Mouse (Mus musculus) lung, adult 2 months (tissue): ENCODE results near the gene Ryr2. TPM values are rescaled to one million over a fixed set of nuclear protein-coding genes. Genes with fewer than 3 reads are reported as not detected.

Experiments used
- DNase-seq: peaks from one replicate; pipeline ENCODE4 v3.0.0; 2022
- H3K4me1 ChIP-seq: fragments of 200-500 bp; 2 replicates; pipeline ENCODE4 v1.6.1; 2011; ENCODE audit warnings: low read length; ENCODE audit not compliant: control insufficient read depth, insufficient read depth
- H3K4me3 ChIP-seq: fragments of 200-500 bp; replicated peaks from 2 replicates; pipeline ENCODE3; 2011; ENCODE audit warnings: low read depth, mild to moderate bottlenecking, control low read depth, low read length; ENCODE audit errors: extremely low read depth
- CTCF ChIP-seq: fragments of 200-500 bp; IDR thresholded peaks from 2 replicates; pipeline ENCODE4 v1.5.1; 2011; ENCODE audit warnings: mild to moderate bottlenecking, low read length, control low read depth; ENCODE audit not compliant: insufficient read depth
- POLR2A ChIP-seq: fragments of 200-500 bp; IDR thresholded peaks from 2 replicates; pipeline ENCODE4 v1.6.1; 2011; ENCODE audit warnings: low read depth, mild to moderate bottlenecking, control low read depth, low read length, borderline replicate concordance; ENCODE audit errors: extremely low read depth
- WGBS: fragments of 180-500 bp; shearing (Covaris S2); methylation state at CpG from one replicate; pipeline ENCODE4 v1.1.7; 2018; 5-methylcytosine and 5-hydroxymethylcytosine counted together
- polyA plus RNA-seq: library from polyadenylated mRNA; depleted of rRNA; stranded (reverse); fragments of >200 nt; gene quantifications from 2 replicates; pipeline ENCODE4 v1.2.3, GENCODE M21; 2012

The Ryr2 gene
- polyA plus RNA-seq, 1 experiment, result 4.1 TPM

DNA sequence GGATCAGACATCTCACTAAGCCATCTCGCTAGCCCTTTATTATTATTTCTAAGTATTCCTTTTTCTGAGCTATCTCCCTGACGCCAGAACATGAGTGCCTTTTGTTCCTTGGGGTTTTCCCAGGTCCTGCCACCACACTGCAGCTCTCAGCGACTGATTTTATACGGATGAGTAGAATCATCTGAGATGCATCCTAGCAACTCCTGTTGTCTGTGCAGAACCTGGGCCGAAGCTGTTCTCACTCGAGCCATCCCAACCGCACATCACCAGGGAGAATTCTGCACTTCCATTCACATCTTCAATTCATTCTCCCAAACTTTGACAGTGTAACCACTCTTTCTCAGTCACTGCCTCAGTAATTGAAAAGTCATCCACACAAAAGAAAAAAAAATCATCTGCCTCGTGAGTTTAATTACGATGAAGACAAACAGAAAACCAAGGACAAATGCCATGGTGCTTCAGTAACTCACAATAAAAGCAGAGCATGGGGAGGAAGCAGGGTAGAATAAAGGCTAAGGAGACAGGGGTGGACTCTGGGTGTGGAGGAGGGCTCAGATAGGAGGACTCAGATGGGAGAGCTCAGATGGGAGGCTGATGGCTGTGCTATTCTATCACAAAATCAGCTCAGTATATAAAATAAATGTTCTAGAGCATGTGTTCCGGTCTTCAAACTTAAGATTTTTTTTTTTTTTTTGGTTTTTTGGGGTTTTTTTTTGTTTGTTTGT, 226.1 kb downstream of the Ryr2 start:
- no peaks in the 10 kb centered on the region for H3K4me1 ChIP-seq
- TF ChIP-seq CTCF (no peak), POLR2A (no peak)
- DNase-seq, result no peak
- no peak overlapping the region for H3K4me3 ChIP-seq
- 87% methylated on average over 10 of the region's 10 CpGs for WGBS

DNA sequence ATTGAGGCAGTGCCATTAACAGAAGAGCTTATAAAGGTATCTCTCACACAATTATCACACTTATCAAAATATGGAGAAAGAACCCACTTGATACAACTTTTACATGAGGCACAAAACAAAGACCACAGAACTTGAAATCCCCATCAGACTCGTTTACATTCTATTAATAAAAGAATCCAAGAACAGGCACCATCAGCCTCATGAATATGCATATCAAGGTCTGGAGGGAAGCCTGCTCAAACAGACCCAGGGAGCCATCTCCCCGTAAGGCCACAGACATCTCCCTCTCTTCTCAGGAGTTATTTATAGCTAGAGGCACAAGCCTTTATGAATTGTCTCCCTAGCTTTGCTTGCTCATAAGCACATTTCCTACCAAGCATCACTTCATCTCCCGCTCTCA, 227.7 kb downstream of the Ryr2 start:
- WGBS, result 71% methylated on average over 3 of the region's 3 CpGs
- DNase-seq, result no peak
- TF ChIP-seq POLR2A (no peak), CTCF (no peak)
- Histone ChIP-seq H3K4me3 (no peak overlapping the region), H3K4me1 (no peaks in the 10 kb centered on the region)

DNA sequence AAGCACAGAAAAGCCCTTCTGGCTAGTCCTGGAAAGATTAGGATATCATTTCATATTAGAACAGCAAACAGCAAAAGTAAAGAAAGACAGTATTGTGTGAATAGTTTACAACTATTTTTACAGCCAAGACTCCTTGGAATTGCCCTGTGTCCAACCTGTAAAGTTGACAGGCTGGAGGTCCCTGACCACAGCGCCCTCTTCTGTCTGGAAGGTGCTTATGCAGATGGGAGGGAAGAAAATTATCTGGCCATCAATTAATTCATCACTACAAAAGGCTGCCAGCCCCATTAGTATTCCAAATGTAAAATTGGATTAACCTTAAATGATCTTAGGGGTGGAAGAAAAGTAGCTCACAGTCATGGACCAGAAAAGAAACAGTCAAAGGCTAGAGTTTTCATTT, 231.9 kb downstream of the Ryr2 start:
- H3K4me3 ChIP-seq, result no peak overlapping the region
- no peaks in the 10 kb centered on the region for H3K4me1 ChIP-seq
- TF ChIP-seq POLR2A (no peak), CTCF (peak; percentile 64)
- WGBS, result 3% methylated on average over 1 of the region's 1 CpGs
- DNase-seq, result peak; percentile 9

DNA sequence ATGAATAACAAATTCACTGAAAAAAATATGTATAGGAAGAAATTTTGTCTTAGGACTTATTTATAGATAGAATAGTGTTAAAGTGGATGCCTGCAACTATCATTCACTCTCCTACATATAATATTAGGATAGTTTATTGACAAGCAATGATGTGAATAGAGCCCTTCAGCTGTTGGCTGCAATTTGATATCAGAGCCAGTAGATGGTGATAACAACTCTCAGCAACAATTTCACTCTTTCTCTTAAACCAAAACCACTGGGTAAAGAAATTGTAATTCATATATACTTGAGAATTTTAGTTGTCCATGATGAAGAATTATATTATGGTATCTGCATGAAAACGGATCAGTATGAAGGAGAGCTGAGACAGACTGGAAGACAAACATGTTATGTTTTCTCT, 236.8 kb downstream of the Ryr2 start:
- Histone ChIP-seq H3K4me3 (no peak overlapping the region), H3K4me1 (no peaks in the 10 kb centered on the region)
- DNase-seq, result no peak
- no peak for TF ChIP-seq CTCF
- TF ChIP-seq POLR2A, result no peak
- WGBS, result 70% methylated on average over 1 of the region's 1 CpGs

DNA sequence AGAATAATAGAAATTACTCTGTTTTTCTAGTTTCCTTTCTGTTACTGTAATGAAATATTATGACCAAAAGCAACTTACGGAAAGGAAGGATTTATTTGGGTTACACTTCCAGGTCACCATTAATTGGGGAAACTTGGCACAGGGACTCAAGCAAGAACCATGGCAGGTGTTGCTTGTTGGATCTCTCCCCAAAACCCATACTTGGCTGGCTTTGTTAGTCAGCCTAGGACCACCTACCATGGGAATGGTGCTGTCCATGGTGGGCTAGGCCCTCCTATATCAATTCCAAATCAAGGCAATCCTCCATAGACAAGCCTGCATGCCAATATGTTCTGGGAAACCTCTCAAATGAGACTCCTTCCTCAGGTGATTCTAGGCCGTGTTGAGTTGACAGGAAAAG, 237.3 kb downstream of the Ryr2 start:
- no peak for DNase-seq
- Histone ChIP-seq H3K4me1 (no peaks in the 10 kb centered on the region), H3K4me3 (no peak overlapping the region)
- TF ChIP-seq CTCF, result no peak
- TF ChIP-seq POLR2A, result no peak
- WGBS, result 81% methylated on average over 2 of the region's 2 CpGs

DNA sequence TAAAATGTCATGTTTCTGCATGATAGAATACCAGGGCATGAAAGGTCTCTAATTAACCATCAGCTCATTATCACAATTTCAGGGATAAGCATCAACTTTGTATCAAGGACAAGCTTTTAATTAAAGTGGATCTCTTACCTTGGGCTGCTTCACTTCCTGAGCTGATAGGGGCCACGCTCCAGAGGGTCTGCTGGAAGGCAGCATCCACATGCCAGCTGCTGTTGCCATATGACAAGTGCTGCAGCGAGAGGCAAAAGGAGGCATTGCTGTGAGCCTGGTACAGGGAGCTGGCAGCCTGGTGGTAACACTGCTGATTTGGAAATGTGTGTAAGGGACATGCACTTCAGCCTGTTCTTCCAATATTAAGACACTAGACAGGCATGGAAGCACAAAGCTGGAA, 237.8 kb downstream of the Ryr2 start:
- 85% methylated on average over 2 of the region's 2 CpGs for WGBS
- TF ChIP-seq CTCF, result no peak
- no peak for TF ChIP-seq POLR2A
- DNase-seq, result no peak
- Histone ChIP-seq H3K4me1 (no peaks in the 10 kb centered on the region), H3K4me3 (no peak overlapping the region)

DNA sequence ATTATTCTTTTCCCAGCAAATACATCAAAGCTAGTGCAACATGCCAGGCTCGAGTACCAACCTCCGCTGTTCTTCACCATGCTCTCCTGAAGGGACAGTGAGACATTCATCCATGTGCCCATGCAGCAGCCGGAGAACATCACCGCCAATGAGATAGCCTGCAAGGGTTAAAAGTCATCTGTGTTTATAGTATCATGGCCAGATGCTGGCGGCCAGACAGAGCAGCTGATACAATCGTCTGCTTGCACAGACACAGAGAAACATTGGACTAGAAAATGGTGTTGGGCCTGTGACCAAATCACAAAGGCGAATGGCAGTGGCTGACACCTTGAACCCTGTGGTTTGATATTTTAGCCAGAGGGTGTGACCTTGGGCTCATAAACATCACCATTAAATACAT, 238.7 kb downstream of the Ryr2 start:
- no peak for TF ChIP-seq CTCF
- TF ChIP-seq POLR2A, result no peak
- 52% methylated on average over 7 of the region's 7 CpGs for WGBS
- Histone ChIP-seq H3K4me1 (no peaks in the 10 kb centered on the region), H3K4me3 (no peak overlapping the region)
- DNase-seq, result no peak

DNA sequence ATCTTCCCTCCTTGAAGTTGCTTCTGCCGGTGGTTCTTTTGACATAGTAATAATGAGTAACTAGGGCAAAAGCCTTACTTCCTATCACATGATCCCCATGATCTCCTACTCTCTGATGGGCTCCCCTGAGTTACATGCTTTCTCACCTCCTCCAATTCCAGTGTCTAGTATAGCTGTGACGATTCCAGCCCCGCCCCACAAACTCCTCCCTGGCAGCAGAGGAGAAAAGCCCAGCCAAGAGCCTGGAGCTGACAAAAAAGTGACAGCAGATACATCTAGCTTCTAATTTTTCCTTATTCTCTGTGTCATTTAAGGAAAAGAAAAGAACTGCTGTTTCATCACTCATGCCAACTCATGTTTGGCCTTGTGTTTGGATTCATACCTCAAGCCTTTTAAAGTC, 241.5 kb downstream of the Ryr2 start:
- TF ChIP-seq CTCF (no peak), POLR2A (no peak)
- 77% methylated on average over 3 of the region's 3 CpGs for WGBS
- H3K4me1 ChIP-seq, result no peaks in the 10 kb centered on the region
- DNase-seq, result no peak
- no peak overlapping the region for H3K4me3 ChIP-seq

DNA sequence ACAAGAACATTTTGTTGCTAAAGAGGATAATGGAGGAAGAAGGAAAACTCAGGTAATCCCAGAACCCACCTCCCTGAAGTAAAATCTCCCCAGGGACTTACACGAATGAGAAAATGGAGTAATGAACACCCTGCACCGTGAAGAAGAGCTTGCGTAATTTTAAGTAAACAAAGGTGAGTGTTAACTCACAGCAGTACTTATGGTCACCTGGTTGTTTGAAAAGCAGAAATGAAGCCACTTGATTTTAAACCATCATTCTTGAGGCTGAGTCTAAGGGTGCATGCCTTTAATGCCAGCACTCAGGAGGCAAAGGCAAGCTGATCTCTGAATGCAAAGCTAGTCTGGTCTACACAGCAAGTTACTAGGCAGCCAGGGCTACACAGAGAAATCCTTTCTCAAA, 255.1 kb downstream of the Ryr2 start:
- WGBS, result 50% methylated on average over 3 of the region's 3 CpGs
- no peak for DNase-seq
- TF ChIP-seq POLR2A, result no peak
- no peak for TF ChIP-seq CTCF
- H3K4me1 ChIP-seq, result no peaks in the 10 kb centered on the region
- H3K4me3 ChIP-seq, result no peak overlapping the region

DNA sequence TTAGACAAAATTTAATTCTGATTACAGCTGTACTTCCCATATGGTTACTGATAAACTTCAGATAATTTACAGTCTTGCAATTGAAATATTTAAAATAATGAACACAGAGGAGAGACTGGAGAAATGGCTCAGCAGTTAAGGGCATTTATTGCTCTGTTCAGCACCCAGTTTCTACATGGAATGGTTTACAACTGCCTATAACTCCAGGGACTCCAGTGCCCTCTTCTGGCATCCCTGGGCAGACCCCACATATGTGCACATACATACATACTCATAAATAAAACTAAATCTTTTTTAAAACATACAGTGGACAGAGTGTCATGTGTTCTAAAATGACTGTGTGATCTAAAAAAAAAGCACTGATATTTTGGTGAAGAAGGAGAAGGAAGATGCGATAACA, 262.9 kb downstream of the Ryr2 start:
- no peaks in the 10 kb centered on the region for H3K4me1 ChIP-seq
- TF ChIP-seq CTCF (no peak), POLR2A (no peak)
- WGBS, result 94% methylated on average over 1 of the region's 1 CpGs
- no peak for DNase-seq
- H3K4me3 ChIP-seq, result no peak overlapping the region
